Mouse (Mus musculus) CH12.LX (cell line): ENCODE measurements around the gene BC004004.

ENCODE experiments used
- CTCF ChIP-seq, 2 experiments: IDR thresholded peaks in 1 of 2; conservative IDR thresholded peaks in 1 of 2; 2 replicates each; pipeline ENCODE4 v1.5.1; 2011 to 2012; ENCODE audit warnings: low read depth in 2 of 2, low read length in 2 of 2, improper control_type of control experiment in 1 of 2, inconsistent platforms in 1 of 2, mild to moderate bottlenecking in 1 of 2, moderate library complexity in 1 of 2
- EP300 ChIP-seq: IDR thresholded peaks from 2 replicates; pipeline ENCODE4 v1.6.1; 2011; ENCODE audit warnings: low read length, improper control_type of control experiment
- KAT2A ChIP-seq: IDR thresholded peaks from 2 replicates; pipeline ENCODE4 v1.6.1; 2012; ENCODE audit warnings: low read length, improper control_type of control experiment, inconsistent platforms; ENCODE audit not compliant: insufficient replicate concordance
- MAFK ChIP-seq: IDR thresholded peaks from 2 replicates; pipeline ENCODE4 v1.6.1; 2011; ENCODE audit warnings: low read length, improper control_type of control experiment; ENCODE audit not compliant: insufficient replicate concordance
- MEF2A ChIP-seq: IDR thresholded peaks from 2 replicates; pipeline ENCODE4 v1.6.1; 2014; ENCODE audit warnings: low read depth, mild to moderate bottlenecking, inconsistent platforms, low read length, improper control_type of control experiment, borderline replicate concordance
- POLR2A ChIP-seq: IDR thresholded peaks from 2 replicates; pipeline ENCODE4 v1.6.1; 2011; ENCODE audit warnings: low read depth, mild to moderate bottlenecking, improper control_type of control experiment, low read length
- USF2 ChIP-seq: conservative IDR thresholded peaks from 2 replicates; pipeline ENCODE4 v1.6.1; 2011; ENCODE audit warnings: low read depth, low read length, improper control_type of control experiment
- ZMIZ1 ChIP-seq: IDR thresholded peaks from 2 replicates; pipeline ENCODE4 v1.6.1; 2012; ENCODE audit warnings: low read depth, mild to moderate bottlenecking, inconsistent platforms, low read length, improper control_type of control experiment

DNA sequence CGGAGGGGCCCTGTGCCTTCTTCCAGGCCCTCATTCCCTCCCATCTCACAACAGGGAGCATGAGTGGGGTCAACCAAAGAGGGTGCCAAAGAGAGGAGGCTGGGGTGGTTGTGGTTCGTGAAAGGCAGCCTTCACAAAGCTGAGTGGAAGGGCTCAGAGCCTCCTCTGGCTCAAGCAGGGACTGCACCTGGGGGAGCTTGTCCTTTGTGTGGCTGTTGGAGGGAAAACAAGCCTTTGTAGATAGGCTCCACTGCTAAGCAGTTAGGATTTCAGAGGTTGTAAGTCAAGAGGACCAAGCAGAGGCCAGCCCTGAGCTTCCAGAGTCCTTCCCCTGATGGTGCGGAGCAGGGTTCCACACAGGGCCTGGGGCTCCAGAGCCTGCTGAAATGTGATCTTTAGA, 34.5 kb downstream of the BC004004 start:
- TF ChIP-seq MAFK: no peak
- no peak for TF ChIP-seq EP300
- TF ChIP-seq MEF2A: no peak
- peak; percentile 9 to 36; a peak in 2 of 4 replicates for TF ChIP-seq CTCF (conservative IDR thresholded peaks at IDR 0.05 in 1 of 2, IDR thresholded peaks at IDR 0.05 in 1 of 2; ENCODE audit: low read depth in 2 of 2, low read length in 2 of 2)
- no peak for TF ChIP-seq POLR2A
- TF ChIP-seq KAT2A: no peak
- no peak for TF ChIP-seq USF2
- TF ChIP-seq ZMIZ1: no peak
